Mouse (Mus musculus): ENCODE results near the gene Btbd3.

DNA sequence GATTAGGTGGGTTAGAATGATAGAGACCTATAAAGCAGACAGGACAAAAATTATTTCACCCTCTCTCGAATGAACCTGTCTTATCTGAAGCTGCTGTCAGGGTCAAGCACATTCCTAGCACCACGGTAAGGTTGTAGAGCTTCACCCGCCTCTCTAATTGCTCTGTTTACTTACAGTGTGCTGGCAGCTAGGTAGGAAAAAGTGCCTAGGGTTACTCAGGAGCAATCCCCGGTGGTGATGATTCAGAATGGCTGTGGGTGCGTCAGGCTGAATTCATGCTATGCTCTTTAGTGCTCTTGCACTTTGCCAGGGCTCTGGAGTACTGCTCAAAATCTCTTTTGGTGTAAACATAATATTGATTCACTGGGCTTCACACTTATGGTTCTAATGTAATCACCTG, 13.9 kb upstream of the Btbd3 start:
- TF ChIP-seq CTCF (IDR thresholded peaks at IDR 0.05; ENCODE audit: borderline replicate concordance, insufficient read depth, low read length) (no peak), POLR2A (IDR thresholded peaks at IDR 0.05; ENCODE audit: low read depth, low read length) (no peak)
